10 mouse cellular contexts compared by ENCODE assay signal in the genomic region with DNA sequence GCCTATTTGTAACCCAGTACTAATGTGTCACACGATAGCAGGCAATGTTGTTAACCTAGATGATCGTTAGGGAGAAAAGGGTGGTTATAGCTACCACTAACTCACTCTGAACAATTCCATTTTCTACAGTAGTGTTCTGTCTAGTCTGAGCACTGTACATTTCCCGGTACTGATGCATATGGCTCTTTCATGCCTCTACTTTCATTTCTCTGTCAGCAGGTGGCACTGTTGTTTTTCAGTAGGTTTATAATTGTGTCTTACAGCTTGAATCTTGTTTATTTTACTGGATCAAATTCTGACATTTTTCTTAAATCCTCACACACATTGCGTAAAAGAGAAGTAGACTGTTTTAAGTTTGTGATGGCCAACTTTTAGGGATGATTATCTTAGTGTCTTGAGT. TPM values are rescaled to one million over a fixed set of nuclear protein-coding genes. Genes with fewer than 3 reads are reported as not detected.
DNase-seq lines count a peak whose midpoint lies in the region; TF ChIP-seq lines count a peak whose summit lies in the region.
"Had no signal": no experiment of that assay in that cellular context is flagged by ENCODE, and none has a peak within 500 bp of the region (broad histone marks: within the 10 kb centered on the region; RNA-seq: fewer than 3 reads in every experiment).

No protein-coding gene starts in this region.

- H3K9ac ChIP-seq in heart, adult 2 months (ENCODE audit: low read depth, low read length) = no peak overlapping the region
- H3K9ac ChIP-seq: embryonic facial prominence, embryonic 15.5 days; neural tube, embryonic 12.5 days had no signal

- TF ChIP-seq POLR2A in heart, adult 2 months (IDR thresholded peaks at IDR 0.05; ENCODE audit: insufficient read depth, low read depth, low read length) = no peak
- no peak for TF ChIP-seq POLR2A in lung, adult 2 months (IDR thresholded peaks at IDR 0.05; ENCODE audit: borderline replicate concordance, extremely low read depth, low read depth, low read length)

- 69% methylated on average over 4 of the region's 4 CpGs for WGBS in heart, adult 2 months
- 71% methylated on average over 4 of the region's 4 CpGs for WGBS in lung, adult 2 months

- no peaks in the 10 kb centered on the region; the same call in 1 of the 2 replicates for H3K36me3 ChIP-seq in heart, adult 2 months (ENCODE audit: control insufficient read depth, insufficient read depth, low read length)
- H3K36me3 ChIP-seq in splenic B cell, adult 2 months (ENCODE audit: control insufficient read depth, insufficient read depth, low read length, poor library complexity, severe bottlenecking) = peaks cover 12% of the 10 kb centered on the region

- DNase-seq in heart, adult 2 months = no peak
- DNase-seq in heart, adult 18-20 months = no peak
- peak; percentile 19 for DNase-seq in lung, postnatal 36 days
- DNase-seq in lung, adult 2 months = no peak
- DNase-seq in embryo, embryonic 10.5 days (ENCODE audit: low spot score) = peak; percentile 58
- peak; percentile 43 for DNase-seq in splenic B cell, adult 2 months (ENCODE audit: low read depth, low spot score)
- no peak for DNase-seq in cerebellum, adult 18-20 months
- no peak for DNase-seq in right cerebral cortex, postnatal 36 days (ENCODE audit: low spot score in 2 of 2)

- H3K27me3 ChIP-seq in heart, adult 2 months (ENCODE audit: control insufficient read depth, insufficient read depth, low read length) = no peaks in the 10 kb centered on the region
- H3K27me3 ChIP-seq in splenic B cell, adult 2 months (ENCODE audit: control insufficient read depth, insufficient read depth, low read length, poor library complexity, severe bottlenecking) = no peaks in the 10 kb centered on the region
- H3K27me3 ChIP-seq: embryonic facial prominence, embryonic 15.5 days; neural tube, embryonic 12.5 days had no signal

- no peak overlapping the region for H3K4me3 ChIP-seq in heart, adult 2 months
- H3K4me3 ChIP-seq in lung, adult 2 months (replicated peaks; ENCODE audit: extremely low read depth, low read depth, low read length) = no peak overlapping the region
- H3K4me3 ChIP-seq: embryonic facial prominence, embryonic 15.5 days; neural tube, embryonic 12.5 days had no signal

- intact Hi-C loops in heart, adult 2 months (cut with DNase I) = loop anchor here (5.0 kb wide), 1 partner anchor 218 kb away; no protein-coding TSS in a partner anchor

- no peak for TF ChIP-seq EP300 in heart, adult 2 months (IDR thresholded peaks at IDR 0.05; ENCODE audit: insufficient read depth, low read depth, low read length)

- no peak overlapping the region for H3K27ac ChIP-seq in heart, adult 2 months
- H3K27ac ChIP-seq: embryonic facial prominence, embryonic 15.5 days; neural tube, embryonic 12.5 days had no signal

- H3K4me1 ChIP-seq in heart, adult 2 months (ENCODE audit: control insufficient read depth, insufficient read depth, low read length) = no peaks in the 10 kb centered on the region
- no peaks in the 10 kb centered on the region for H3K4me1 ChIP-seq in lung, adult 2 months (ENCODE audit: control insufficient read depth, insufficient read depth, low read length)
- H3K4me1 ChIP-seq: neural tube, embryonic 12.5 days had no signal

- H3K79me2 ChIP-seq in heart, adult 2 months (replicated peaks; ENCODE audit: control insufficient read depth, insufficient read depth, low read length) = no peaks in the 10 kb centered on the region

- TF ChIP-seq CTCF in heart, adult 2 months (IDR thresholded peaks at IDR 0.05) = peak; percentile 71
- no peak for TF ChIP-seq CTCF in lung, adult 2 months (IDR thresholded peaks at IDR 0.05; ENCODE audit: insufficient read depth, low read length)

RNA-seq across cellular contexts. Expression of a gene that starts 54.6 kb away (rescaled TPM):
- total RNA-seq in heart, adult 2 months (2021) = 100 to 1,000 TPM; 124 to 127 TPM
- polyA plus RNA-seq in heart, adult 2 months (2012; rRNA removed) = 35.3 and 81.5 TPM in 2 replicates
- total RNA-seq in heart, adult 18-20 months (2021) = 100 to 1,000 TPM; 114 to 115 TPM
- 40.4 and 51.8 TPM in 2 replicates for polyA plus RNA-seq in lung, adult 2 months (2012; rRNA removed)

Comparison
In these comparisons a context has a peak if more than half of its experiments do, and no peak if none do; other contexts are left out.
1. DNase-seq: peak in lung, postnatal 36 days (single experiment), embryo, embryonic 10.5 days (single experiment) and splenic B cell, adult 2 months (single experiment); none in heart, adult 2 months (0 of 2), heart, adult 18-20 months (0 of 2), lung, adult 2 months (single experiment), cerebellum, adult 18-20 months (0 of 2) and right cerebral cortex, postnatal 36 days (0 of 2).